Mouse (Mus musculus) layer of hippocampus, postnatal 36 days (tissue): ENCODE results near the gene Gm9507. TPM values are rescaled to one million over a fixed set of nuclear protein-coding genes. Genes with fewer than 3 reads are reported as not detected.
"Not testable (repeated sequence)": the region's sequence is repeated elsewhere in the genome, so short reads cannot be mapped to it uniquely, and the experiment has no call there.

ENCODE experiments used
- DNase-seq, 2 experiments: peaks; one replicate each; pipeline ENCODE4 v3.0.0; 2022
- total RNA-seq, 2 experiments: library from RNA; stranded (reverse); gene quantifications; 2 replicates each; pipeline ENCODE4 v1.2.3; 2021

Gene Gm9507
- total RNA-seq, result not detected

DNA sequence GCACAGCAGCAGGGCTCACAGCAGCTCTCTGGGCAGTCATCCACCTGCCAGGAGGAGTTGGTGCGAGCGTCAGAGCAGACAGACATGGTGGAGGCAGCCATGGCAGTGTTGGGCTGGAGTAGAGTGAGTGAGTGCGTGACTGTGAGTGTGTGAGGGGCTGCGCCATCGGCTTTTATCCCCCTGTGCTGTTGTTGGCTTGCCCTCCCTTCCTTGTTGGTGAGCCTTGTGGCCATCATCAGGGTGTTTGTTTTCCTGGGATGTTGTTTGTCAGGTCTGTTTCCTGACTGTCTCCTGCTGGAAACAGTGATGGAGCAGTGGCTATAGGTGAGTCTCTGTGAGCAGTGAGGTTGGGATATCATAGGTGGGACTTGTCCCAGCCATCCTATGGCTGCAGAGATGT, at the start of gene Gm9507:
TSS of gene Gm9507 (minus strand) at position 101 of the 400 bp plus-strand sequence.
- no peak for DNase-seq

- no peak for DNase-seq
These were observed 40.9 kb upstream of the Gm9507 start, which contains the start of gene Gm10318 for GRCm38 (mm10) chr10:77852559-77852958. Gene Gm10318, plus strand, starts transcription at chr10:77852859.

DNA sequence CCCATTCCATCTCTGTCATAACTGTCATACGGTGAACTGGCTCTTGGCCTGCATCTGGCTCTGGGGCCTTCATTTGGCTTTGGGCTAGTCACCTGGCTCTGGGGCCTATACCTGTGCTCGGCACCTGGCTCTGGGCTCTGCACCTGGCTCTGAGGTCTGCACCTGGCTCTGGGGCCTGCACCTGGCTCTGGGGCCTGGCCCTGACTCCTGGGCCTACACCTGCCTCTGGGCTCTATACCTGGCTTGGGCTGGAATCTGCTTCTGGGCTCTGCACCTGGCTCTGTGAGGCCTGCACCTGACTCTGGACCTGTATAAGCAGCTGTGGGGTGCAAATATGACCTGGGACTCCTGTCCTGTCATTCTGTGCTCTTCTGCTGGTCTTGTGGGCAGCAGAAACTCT, 35.9 kb upstream of the Gm9507 start:
- no peak for DNase-seq

GRCm38 (mm10) chr10:77846961-77847360, 35.3 kb upstream of the Gm9507 start:
- no peak for DNase-seq

DNA sequence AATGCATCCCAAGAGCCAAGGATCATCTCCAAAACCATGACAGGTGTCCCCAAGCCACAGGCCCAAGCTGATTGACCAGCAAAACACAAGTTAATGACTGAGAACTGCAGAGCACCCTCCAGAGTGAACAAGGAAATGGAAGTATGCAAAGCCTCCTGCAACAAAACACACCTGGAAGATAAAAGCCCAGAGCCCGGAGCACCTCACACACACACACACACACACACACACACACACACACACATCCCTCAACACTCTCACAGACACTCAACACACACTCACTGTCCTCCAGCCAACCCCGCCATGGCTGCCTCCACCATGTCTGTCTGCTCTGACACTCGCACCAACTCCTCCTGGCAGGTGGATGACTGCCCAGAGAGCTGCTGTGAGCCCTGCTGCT, 34.9 kb upstream of the Gm9507 start, which contains the start of gene Gm36176:
TSS of gene Gm36176 (plus strand) at position 301 of the 400 bp plus-strand sequence.
- no peak for DNase-seq

DNA sequence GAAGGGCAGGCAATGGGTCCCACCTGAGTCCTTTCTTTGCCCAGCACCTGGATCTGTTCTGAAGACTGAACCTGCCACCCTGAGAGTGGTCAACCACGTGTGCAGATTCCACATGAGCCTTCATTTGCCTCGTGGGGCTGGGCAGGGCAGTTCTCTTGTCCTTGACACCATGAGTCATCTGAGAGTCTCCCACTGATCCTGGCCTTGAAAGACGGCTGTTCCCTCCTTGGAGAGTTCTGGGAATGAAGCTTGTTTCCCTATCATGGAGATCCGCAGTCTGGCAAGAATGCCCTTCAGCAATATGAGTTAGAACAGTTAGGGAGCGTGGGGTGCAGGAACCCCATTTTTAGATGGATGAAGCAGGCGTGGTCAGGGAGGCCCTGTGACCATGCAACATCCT, 27.4 kb upstream of the Gm9507 start:
- DNase-seq, result no peak

DNA sequence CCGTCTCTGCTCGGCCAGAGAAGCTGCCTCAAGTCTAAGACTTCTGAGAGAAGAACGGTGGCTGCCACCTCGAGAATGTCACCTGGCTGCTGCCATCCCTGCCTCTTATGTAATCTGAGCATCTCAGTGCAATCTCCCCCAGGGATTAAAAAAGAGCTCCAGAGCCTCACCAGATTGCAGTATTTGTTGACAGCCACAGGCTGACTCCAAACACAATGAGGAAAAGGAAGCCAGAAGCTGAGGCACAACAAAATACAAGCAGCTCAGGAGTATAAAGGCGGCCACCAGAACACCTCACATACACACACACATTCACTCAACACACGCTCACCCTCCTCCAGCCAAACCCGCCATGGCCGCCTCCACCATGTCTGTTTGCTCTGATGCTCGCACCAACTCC, 24.0 kb upstream of the Gm9507 start, which contains the start of gene Krtap10-10:
TSS of gene Krtap10-10 (plus strand) at position 301 of the 400 bp plus-strand sequence.
- DNase-seq, result no peak

DNA sequence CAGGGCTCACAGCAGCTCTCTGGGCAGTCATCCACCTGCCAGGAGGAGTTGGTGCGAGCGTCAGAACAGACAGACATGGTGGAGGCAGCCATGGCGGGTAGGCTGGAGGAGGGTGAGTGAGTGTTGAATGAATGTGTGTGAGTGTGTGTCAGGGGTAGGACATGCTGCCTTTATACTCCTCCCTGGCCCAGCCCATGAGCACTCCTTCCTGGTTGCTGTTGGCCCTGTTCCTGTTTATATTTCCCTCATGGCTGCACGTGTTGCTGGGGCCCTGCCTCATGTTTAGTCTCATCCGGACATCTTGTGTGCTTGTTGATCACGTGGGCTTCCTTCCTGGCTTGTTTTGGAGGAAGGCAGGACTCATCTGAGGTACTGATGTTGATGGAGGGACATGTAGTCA, 15.3 kb upstream of the Gm9507 start, which contains the start of gene Krtap10-4:
TSS of gene Krtap10-4 (minus strand) at position 145 of the 400 bp plus-strand sequence.
- DNase-seq, result no peak

- DNase-seq, result no peak
These were observed 7.6 kb upstream of the Gm9507 start for GRCm38 (mm10) chr10:77819203-77819602.

GRCm38 (mm10) chr10:77818523-77818922, 6.9 kb upstream of the Gm9507 start:
- no peak for DNase-seq

DNA sequence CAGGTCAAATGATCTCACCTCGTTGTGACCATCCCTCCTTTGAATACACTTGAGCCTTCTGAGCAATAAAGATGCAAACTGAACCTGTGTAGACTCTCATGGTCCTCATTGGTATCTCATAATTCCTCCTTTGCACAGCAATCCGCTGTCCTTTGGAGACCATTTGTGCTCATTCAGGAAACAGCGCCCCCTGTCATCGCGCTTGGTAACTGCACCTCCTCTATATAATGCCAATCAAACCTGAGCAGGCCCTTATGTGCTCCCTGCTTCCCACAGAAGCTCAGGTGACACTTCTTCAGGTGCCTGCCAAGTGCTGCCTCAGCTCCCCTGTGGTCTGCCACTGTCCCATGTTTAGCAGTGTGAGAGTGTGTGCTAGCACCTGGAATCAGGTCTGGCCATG, 3.9 kb upstream of the Gm9507 start:
- DNase-seq, result no peak

- no peak for DNase-seq
These were observed 2.7 kb upstream of the Gm9507 start, which contains the start of gene Gm2696 for GRCm38 (mm10) chr10:77814382-77814781. Gene Gm2696, plus strand, starts transcription at chr10:77814682.

DNA sequence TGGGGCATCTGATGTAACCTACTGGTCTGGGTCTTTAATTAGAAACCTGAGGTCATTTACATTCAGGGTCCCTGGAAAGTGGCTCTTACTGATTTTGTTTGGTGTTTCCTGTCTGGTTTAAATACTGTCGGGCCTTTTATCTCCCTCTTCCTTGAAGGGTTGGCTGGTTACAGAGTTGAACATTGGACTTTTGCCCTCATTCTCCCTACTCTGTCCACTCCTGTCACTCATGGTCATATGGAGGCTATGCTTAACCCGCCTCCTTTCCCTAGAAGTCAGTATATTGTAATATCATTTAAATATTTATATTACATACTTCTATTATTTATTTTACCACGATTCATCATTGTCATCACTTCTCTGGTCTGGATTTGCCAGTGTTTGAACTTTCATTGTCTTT, 7.5 kb downstream of the Gm9507 start:
- no peak for DNase-seq

- DNase-seq, result no peak
These were observed 12.6 kb downstream of the Gm9507 start, which contains the start of gene Gm19668 for GRCm38 (mm10) chr10:77798921-77799508. Gene Gm19668, minus strand, starts transcription at chr10:77799133.

DNA sequence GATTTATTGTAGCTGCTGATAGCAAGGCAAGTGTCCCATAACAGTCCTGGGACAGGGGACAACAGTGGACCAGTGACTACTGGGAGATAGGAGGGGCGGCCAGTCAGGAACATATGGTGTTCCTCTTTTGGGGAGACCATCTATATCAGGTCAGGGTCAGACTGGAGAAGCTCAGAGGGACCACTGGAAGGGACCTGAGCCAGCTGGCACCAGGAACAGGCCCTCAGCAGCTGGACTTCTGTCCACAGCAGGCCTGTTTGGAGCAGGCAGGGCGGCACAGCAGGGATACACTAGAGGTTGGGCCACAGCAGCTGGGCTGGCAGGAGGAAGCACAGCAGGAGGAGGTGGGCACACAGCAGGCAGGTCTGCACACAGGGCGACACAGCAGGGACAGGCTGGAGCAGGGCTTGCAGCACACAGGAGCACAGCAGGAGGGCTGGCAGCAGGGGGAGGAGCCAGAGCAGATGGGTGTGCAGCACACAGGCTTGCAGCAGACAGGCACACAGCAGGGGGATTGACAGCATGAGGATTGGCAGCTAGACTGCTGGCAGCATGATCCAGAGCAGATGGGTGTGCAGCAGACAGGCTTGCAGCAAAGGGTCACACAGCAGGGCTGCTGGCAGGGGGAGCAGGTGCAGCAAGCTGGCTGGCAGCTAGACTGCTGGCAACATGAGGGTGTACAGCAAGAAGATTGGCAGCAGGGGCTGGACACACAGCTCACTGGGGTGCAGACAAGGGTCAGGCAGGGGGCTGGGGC, 13.3 kb downstream of the Gm9507 start:
- not testable (repeated sequence) for DNase-seq

GRCm38 (mm10) chr10:77797677-77798076, 14.0 kb downstream of the Gm9507 start:
- DNase-seq, result no peak

GRCm38 (mm10) chr10:77794976-77795375, 16.7 kb downstream of the Gm9507 start, which contains the start of gene Gm9639:
Gene Gm9639, minus strand, starts transcription at chr10:77795076.
- no peak for DNase-seq

DNA sequence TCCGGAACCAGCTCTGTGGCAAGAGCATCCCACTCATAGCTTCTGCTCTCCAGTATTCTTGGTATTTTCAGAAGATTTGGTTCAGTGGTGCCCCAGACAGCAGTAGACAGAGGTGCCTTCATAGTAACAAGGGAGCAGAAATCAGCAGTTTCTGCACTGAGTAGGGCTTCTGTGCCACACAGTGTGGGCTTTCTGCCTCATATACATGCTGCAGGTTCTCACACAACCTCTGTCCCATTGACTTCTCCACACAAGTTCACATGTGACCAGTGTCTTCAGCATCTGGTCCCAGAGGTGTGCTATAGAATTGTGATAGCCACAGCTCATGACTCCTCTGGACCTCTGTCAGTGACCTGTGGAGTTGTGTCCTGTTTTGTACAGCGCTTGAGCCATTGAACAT, 23.0 kb downstream of the Gm9507 start:
- no peak for DNase-seq

- DNase-seq, result not testable (repeated sequence)
These were observed 23.8 kb downstream of the Gm9507 start, which contains the start of gene Gm7137 for GRCm38 (mm10) chr10:77787876-77788275. Gene Gm7137, minus strand, starts transcription at chr10:77788200.

DNA sequence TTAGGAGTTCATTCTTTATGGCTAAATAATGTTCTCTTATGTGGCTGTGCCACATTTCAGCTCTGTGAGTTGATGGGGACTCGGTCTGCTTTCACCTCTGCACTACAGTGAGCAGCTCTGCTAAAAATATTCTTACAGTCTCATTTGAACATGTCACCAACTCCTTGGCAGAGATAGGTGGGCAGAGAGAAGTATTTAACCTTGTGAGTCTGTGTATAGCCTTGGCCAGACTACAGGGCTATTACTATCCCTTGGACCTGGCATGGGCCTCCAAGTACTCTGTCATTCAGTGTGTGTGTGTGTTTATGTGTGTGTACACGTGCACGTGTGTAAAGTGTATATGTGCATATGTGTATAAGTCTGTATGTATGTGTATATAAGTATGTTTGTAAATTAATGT, 28.2 kb downstream of the Gm9507 start:
- not testable (repeated sequence) for DNase-seq

DNA sequence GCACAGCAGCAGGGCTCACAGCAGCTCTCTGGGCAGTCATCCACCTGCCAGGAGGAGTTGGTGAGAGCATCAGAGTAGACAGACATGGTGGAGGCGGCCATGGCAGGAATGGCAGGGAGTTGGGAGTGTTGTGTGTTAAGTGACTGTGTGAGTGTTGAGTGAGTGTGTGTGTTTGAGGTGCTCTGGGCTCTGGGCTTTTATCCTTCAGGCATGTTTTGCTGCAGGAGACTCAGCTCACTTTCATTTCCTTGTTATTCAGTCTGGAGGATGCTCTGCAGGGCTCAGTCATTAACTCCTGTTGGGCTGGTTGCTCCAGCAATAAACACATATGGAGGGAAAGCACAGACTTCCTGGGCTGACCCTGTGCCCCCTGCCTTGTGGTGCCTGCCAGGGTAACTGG, 29.2 kb downstream of the Gm9507 start, which contains the start of gene Gm3250:
TSS of gene Gm3250 (minus strand) at position 101 of the 400 bp plus-strand sequence.
- DNase-seq, result not testable (repeated sequence)

- DNase-seq, result not testable (repeated sequence)
These were observed 34.8 kb downstream of the Gm9507 start, which contains the start of gene Gm7138 for GRCm38 (mm10) chr10:77776844-77777243. Gene Gm7138, minus strand, starts transcription at chr10:77776944.

DNA sequence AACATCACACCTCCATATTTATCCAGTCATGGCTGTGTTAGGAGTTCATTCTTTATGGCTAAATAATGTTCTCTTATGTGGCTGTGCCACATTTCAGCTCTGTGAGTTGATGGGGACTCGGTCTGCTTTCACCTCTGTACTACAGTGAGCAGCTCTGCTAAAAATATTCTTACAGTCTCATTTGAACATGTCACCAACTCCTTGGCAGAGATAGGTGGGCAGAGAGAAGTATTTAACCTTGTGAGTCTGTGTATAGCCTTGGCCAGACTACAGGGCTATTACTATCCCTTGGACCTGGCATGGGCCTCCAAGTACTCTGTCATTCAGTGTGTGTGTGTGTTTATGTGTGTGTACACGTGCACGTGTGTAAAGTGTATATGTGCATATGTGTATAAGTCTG, 39.5 kb downstream of the Gm9507 start:
- DNase-seq, result not testable (repeated sequence)
